Mouse (Mus musculus) G1E-ER4 (cell line): ENCODE measurements around the gene Lrrc49. TPM values are rescaled to one million over a fixed set of nuclear protein-coding genes. Genes with fewer than 3 reads are reported as not detected.
A peak's percentile ranks its signal among the peaks of the same experiment; 100 is the strongest.

Experiments
- GATA1 ChIP-seq: IDR thresholded peaks from one replicate; pipeline ENCODE4 v1.8.0; 2012; ENCODE audit warnings: low read length, inconsistent platforms
- polyA plus RNA-seq: library from polyadenylated mRNA; stranded (reverse); fragments of >175 nt; gene quantifications from 2 replicates; pipeline ENCODE4 v1.2.3, GENCODE M21; 2012

The Lrrc49 gene
- polyA plus RNA-seq, 1 experiment = 0.12 TPM

GRCm38 (mm10) chr9:60626311-60626791 lies 61.6 kb downstream of the Lrrc49 start:
- no peak for TF ChIP-seq GATA1

- no peak for TF ChIP-seq GATA1
Observed at GRCm38 (mm10) chr9:60625895-60626294, 62.1 kb downstream of the Lrrc49 start.

GRCm38 (mm10) chr9:60616946-60617345 lies 71.0 kb downstream of the Lrrc49 start:
- no peak for TF ChIP-seq GATA1

GRCm38 (mm10) chr9:60616359-60616758 lies 71.6 kb downstream of the Lrrc49 start:
- TF ChIP-seq GATA1 = no peak

- no peak for TF ChIP-seq GATA1
Observed at GRCm38 (mm10) chr9:60612260-60612659, 75.7 kb downstream of the Lrrc49 start.

- no peak for TF ChIP-seq GATA1
Observed at GRCm38 (mm10) chr9:60610194-60610593, 77.8 kb downstream of the Lrrc49 start.

- TF ChIP-seq GATA1 = no peak
Observed at GRCm38 (mm10) chr9:60608857-60609256, 79.1 kb downstream of the Lrrc49 start.

GRCm38 (mm10) chr9:60608086-60608485 lies 79.9 kb downstream of the Lrrc49 start:
- TF ChIP-seq GATA1 = no peak

GRCm38 (mm10) chr9:60604971-60605370 lies 83.0 kb downstream of the Lrrc49 start:
- TF ChIP-seq GATA1 = no peak

- TF ChIP-seq GATA1 = no peak
Observed at GRCm38 (mm10) chr9:60601936-60602335, 86.0 kb downstream of the Lrrc49 start.

GRCm38 (mm10) chr9:60600273-60600672 lies 87.7 kb downstream of the Lrrc49 start:
- peak; percentile 46 for TF ChIP-seq GATA1

GRCm38 (mm10) chr9:60599489-60599888 lies 88.5 kb downstream of the Lrrc49 start:
- TF ChIP-seq GATA1 = no peak

GRCm38 (mm10) chr9:60595406-60595805 lies 92.6 kb downstream of the Lrrc49 start:
- TF ChIP-seq GATA1 = no peak

- no peak for TF ChIP-seq GATA1
Observed at GRCm38 (mm10) chr9:60592974-60593373, 95.0 kb downstream of the Lrrc49 start.

GRCm38 (mm10) chr9:60592363-60592762 lies 95.6 kb downstream of the Lrrc49 start:
- no peak for TF ChIP-seq GATA1

GRCm38 (mm10) chr9:60590871-60591624 lies 96.9 kb downstream of the Lrrc49 start:
- TF ChIP-seq GATA1 = no peak

GRCm38 (mm10) chr9:60588914-60589313 lies 99.0 kb downstream of the Lrrc49 start:
- no peak for TF ChIP-seq GATA1
